Mouse (Mus musculus) Muller cell, postnatal 12 days (primary cell): ENCODE data around the gene Dlx6.

Experiments used
- DNase-seq: peaks from one replicate; pipeline ENCODE4 v3.0.0-alpha.2; 2015; ENCODE audit errors: inconsistent ontology term

Gene Dlx6

DNA sequence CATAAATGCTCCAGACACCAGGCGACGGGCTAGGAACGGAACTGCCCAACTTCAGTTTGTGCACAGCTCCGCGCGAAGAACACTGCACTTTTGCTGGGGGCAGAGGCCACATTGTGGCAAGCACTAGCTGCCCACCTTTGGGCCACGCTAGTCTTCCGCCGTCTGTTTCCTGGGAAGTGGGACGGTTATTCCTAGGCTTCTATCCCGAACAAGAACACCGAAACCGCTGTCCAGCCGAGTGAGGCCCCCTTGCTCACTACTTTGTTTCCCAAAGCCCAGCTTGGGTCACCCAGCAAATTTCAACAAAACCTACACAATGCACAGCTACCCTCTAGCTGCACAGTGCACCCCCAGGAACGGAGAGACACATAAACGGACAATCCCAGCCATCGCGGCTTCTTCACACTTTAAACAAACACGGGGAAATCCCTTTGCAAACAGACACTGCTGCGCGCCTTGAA, 3.2 kb upstream of the Dlx6 start:
- DNase-seq, result no peak

DNA sequence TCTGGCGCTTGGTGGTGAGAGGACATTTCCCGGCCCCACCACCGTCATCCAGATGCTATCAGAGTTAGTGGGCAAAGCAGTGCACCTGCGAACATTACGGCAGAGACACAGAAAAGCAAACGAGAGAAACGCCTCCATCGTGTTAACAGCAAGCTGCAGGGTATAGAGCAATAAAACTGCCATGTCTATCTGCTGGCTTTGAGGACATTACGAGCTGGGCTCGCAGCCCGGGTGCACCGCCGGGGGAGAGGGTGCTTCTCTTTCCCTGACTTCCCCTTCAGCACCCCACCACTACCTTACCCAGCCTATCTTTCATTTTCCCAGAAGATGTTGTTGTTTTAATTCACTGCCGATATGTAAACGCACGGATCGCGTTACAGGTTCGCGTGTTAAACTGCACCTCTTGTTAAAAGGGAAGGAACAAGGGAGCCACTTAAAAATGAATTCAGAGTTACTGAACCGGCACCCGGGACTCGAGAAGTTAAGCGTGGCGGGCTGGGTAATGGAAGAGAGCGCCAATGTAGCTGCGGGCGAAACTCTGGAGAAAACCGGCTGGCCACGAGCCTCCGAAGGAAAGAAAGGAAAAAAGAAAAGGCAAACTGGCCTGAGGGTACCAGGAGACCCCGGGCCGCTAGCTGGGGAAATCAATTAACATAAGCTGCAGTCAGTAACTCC, 2.6 kb upstream of the Dlx6 start:
- DNase-seq, result no peak

DNA sequence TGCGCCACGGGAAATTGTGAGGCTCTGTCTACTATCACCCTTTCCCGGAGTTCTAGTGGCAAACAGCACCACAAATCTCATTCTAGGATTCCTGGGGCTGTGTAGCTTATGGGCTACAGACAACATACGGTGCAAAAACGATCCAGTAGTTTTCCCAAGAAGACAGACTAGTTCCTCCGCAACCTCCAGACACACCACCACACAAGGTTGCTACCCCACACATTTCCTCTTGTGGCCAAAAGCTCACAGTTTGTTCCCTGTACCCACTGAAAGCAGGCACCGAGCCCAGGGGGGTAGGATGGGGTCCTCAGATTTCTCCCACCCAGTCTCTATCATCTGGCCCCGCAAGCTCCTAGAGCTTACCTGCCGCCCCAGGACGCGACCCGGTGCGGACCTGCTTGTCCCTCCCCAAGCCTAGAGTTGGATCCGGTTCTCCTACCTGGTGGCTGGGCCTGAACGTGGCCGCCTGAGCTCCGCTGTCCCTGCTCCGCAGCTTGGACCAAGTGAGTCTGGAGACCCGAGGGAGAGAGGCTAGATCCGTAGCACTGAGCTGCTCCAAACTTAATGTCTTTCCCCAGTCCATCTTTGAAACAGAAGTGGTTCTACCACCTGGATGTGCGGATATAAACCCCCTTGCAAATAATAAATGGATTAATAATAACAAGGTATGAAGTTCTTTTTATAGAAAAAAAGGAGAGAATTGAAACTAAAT, 1.9 kb upstream of the Dlx6 start:
- no peak for DNase-seq

DNA sequence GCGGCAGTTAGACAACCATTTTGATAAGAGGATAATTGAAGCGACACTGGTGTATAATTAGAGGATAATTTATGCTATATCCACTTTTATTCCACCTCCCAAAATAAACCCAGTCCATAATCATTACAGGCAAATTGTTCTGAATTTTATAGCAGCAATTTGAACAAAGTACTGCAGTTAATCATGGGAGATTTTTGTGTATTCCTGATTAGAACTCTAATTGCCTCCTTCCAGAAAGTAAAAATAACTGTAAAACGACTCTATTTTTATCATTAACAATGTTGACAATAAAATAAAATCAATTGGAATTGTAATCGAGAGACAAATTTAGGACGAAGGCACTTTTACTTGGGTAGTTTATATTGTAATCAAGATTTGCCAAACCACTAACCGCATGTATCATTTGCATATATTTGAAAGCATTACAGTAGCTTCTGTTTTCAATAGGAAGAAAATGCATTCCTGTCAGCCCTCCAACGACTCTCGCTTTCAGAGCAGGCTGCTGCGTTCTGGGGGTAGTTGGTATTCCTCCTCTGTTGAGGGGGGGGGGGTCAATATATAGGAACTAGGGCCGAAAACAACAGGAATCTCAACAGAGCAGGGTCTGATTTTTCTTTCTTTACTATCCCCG, 1.2 kb upstream of the Dlx6 start:
- no peak for DNase-seq

DNA sequence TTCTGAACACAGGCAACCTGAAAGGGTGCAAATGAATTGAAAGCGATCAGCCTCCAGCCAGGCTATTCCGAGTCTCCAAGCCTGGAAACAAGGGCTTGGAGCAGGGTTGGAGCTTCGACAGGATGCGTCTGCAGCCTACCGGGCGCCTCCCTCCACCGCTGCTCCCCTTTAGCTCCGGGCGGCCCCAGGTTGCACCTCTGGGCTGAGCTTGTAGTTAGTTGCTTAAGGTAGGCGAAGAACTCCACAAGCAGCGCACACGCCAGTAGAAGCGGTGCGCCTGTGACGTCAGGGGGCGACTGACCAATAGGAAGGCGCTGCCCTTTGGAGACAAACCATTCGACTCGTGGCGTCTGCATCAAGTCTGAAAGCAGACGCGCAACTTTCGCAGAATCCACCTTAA, 523 bp upstream of the Dlx6 start:
- DNase-seq, result no peak

DNA sequence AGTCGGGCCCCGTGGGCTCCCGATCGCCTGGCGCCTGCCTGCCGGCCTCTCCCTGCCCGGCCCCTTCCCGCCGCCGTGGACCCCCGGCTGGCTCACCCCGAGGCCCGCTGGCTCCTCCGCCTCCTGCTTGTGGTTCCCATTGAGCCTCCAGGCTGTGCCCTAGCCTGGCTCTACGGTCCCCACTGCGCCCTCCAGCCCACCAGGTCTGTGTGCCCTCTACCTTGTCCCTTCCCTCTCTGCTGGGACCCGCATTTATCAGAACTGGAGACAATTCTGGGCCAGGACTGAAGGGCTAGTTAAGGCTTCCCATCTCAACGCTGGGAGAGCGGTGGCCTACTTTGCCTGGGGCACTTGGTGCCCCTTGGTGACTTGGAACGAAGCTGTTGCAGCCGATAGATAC, 821 bp downstream of the Dlx6 start:
- no peak for DNase-seq

DNA sequence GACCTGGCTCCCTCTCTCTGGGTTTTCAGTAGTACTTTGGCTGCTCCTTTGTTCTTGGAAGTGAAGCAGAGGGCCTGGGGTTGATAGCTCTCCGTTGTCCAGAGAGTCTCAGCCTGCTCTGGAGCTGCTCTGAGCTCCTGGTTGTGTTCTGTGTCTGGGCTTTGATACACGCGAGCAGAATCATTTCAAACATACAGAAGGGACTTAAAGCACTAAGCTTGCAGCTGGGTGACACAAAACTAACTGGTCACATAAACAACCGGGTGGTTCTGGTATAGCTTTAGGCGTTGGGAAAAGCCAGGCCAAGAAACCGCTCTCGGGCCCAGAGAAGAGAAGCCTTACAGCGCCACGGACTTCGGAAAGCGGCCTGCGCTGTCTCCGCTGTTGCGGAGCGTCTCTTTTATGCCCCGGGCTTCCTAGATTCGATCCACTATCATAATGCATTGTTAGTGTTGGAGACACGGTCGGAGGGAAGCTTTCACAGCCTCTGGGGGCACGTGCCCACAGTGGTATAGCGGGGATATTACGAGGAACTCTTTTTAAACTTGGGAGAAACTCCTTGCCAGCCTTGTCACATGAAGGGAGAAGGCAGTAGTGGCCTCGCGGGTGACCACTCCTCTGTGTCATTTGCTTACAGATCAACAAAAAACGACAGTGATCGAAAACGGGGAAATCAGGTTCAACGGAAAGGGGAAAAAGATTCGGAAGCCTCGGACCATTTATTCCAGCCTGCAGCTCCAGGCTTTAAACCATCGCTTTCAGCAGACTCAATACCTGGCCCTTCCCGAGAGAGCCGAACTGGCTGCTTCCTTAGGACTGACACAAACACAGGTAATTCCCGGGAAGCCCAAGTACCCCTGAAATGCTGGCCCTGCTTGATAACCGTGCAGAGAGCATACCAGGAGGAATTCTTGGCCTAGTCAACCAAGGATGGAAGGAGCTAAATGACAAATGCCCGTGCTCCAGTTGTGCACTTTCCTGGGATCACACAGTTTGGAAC, 1.6 kb downstream of the Dlx6 start:
- DNase-seq, result no peak

DNA sequence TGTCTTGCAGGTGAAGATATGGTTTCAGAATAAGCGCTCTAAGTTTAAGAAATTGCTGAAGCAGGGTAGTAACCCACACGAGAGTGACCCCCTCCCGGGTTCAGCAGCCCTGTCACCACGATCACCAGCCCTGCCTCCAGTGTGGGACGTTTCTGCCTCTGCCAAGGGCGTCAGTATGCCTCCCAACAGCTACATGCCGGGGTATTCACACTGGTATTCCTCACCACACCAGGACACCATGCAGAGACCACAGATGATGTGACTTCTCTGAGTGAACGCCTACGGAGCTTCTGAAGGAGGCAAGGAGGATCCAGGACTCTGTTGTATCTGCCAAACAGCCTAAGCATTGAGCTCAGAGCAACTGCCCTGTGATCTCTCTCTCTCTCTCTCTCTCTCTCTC, 3.9 kb downstream of the Dlx6 start:
- no peak for DNase-seq

DNA sequence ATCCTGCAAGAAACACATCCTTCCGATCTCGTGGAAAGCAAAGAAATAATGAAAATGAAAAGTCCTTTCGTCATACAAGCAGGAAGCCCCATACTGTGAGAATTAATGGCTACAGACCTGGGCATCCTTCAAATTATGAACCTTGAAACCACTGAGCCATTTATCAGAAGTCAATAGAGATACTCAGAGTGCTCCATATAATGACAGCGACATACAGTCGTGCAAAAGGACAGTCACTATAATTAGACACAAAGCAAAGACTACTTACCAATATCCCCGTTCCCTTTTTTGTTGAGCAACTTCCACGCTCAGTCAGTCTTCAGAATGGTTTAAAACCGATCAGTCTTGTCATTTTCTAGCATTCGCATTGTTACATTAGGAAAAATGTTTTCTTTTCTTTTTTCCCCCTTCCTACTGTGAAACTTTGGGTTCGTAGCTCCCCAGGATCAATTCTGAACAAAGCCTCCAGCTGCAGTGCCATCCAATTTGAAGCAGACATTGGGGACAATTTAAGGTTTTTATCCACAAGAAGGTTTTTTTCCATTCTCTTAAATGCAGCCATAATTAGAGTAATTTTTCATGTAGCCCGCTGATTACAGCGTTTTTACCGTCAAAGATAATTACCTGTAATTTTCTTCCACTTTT, 6.0 kb downstream of the Dlx6 start:
- DNase-seq, result no peak

DNA sequence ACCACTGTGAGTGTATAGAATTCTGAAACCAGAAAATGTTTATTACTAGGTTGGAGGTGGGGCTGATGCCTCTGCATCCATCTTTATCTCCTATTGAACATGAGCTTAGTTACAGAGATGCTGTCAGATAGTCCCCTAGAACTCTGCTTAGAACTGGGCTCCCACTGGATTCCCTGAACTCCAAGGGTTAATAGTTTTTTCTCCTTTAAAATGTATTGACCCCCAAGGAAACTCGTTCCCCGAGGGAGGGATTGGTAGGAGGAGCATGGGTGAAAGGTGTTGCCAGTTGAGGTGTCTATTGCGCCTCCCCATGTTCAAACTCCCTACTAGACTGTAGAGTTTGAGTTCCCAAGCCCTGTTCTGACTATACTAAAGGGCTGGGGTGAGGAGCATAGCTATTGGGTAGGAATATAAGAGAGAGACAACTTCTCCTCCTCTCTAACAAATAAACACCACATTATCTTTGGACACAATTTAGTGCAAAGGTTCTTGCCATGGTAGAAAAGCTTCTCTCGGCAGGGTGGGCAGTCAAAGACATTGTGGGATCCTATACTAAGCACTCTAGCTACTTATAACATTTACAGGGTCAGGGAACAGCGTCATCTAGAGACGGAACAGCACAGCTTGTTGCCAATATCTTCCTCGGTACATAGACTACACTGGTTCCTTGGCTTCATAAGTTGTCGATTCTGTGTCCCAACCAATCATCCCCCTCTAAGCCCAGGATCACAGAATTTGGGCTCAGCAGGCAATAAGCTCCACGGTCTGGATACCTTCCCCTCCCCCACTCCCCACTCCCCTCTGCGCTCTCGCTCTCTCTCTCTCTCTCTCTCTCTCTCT, 7.0 kb downstream of the Dlx6 start:
- DNase-seq, result no peak

DNA sequence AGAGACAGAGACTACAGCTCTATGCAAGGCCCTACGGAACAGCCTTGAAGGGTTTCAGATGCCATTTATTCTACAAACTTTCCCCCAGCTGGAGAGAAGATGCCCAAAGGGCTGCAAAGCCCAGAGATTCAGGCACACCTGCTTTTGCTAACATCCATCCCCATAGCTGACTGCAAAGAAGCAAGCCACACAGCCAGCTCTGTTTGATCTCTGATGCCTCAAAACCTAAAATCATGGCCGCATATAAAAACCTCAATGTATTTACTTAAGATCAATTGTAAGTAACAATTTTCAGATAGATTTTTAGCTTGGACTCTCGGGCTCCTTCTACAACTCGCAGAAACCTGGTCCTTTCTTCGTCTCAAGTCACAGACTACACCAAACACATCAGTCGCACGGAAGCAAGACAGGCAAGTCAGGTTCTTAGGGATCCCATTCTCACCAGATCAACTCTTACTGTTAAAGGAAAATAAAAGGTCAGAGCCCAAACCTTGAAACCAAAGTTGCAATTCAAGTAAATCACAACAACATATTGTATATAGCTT, 7.8 kb downstream of the Dlx6 start:
- no peak for DNase-seq

DNA sequence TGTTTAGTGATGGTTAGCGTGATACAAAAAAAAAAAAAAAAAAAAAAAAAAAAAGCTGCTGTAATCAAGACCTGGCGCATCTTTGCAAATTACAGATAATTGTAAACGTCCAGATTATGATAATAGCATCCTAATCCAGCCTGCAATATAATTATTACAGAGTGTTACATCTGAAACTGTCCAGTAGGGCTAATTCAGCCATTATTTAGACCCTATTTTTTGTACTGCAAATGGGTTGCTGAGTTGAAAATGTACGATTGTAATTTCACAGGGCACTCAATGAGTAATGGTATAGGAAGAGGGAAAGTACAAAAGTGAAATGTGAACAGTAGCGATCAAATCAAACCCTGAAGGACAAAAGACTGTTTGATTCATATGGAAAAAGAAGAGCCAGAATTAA, 8.6 kb downstream of the Dlx6 start:
- no peak for DNase-seq

DNA sequence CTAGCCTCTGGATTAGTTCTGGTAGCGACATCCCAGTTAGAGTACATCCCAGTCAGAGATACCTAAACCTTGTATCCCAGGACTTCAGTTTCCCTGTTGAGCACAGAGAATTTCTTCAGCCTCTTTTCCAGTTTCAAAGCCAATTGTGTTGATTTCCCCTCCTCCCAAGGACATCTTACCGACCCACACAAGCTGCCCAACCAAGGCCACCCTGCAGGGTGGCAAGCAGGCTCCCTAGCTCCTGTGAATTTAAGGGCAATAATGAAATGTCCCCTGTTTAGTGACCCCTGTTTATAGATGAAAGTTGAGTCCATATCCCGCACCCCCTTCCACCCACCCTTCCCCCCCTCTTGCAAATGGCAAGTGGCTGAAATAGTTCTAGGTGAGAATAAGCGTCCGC, 9.7 kb downstream of the Dlx6 start:
- DNase-seq, result no peak

DNA sequence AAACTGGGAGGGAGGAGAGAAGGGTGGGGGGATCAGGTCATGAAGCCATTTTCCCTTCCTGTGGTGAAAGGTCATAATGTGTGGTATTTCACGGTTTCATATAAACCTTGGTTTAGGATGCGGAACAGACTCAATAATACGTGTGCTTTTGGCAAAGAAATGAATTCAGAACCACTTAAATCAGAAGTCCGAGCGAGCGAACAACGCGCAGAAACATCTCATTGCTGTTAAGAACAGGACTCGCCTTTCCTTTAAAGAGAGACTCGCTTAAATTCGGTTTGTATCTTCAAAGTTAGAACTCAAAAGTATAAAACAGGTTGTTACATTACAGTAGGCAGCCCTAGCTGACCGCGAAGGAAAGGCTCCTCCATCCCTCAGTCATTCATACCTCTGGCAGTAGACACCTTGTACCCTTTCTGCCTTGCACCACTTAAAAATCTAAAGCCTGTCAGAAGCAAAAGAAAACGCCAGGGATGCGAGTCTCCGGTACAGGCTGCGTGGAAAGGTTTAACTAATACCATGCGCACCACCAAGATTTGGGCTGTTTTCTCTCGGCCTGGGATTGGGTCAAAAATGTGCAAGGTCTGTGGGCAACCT, 10.4 kb downstream of the Dlx6 start:
- no peak for DNase-seq

DNA sequence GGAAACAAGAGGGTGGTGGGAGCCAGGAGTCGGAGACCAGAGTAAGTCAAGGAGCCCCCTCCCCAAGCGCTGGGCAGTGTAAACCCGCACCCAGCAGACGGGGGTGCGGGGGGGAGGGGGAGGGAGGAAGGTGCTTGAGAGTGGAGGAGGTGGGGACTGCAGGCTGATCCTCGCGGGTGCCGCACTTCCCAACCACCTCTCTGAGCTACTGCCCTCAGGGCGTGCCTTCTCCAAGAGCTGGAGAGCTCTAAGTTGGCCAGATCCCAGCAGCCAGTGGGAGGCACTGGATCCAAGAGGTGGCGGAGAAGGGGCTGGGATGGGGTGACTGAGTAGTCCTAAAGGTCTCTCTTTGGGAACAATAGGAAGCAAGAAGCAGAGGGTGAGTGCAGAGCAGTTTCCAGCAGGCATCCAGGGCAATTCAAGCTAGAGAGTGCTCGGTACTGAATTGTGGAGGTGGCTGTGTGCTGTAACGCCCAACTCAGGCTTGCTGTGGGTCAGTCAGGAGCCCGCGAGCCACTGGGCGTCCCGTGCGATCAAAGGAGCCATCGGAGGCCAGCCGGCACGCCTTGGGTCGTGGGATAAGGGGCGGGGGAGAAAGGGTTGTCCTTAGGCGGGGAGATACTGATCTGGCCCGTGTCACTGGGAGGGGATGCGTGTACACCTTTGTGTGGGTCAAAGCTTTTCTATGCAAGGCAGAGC, 11.1 kb downstream of the Dlx6 start:
- DNase-seq, result no peak

DNA sequence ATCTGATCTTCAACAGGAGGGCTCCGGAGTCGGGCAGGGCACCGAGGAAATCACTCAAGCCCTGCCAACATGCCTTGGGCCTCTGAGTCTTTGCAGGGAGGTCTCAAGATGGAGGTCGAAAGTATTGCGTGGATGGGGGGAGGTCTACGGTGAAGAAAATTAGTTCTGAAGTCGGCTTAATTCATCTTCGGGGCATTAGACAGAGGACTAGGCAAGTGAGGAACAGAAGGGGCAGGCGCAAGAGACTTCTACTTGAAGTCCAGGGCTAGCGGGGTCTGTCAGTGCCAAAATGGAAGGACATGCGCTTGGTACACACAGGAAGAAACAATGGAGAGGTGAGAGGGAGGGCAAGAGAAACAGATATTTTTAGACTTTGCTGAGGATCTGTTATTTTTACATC, 12.0 kb downstream of the Dlx6 start:
- no peak for DNase-seq

DNA sequence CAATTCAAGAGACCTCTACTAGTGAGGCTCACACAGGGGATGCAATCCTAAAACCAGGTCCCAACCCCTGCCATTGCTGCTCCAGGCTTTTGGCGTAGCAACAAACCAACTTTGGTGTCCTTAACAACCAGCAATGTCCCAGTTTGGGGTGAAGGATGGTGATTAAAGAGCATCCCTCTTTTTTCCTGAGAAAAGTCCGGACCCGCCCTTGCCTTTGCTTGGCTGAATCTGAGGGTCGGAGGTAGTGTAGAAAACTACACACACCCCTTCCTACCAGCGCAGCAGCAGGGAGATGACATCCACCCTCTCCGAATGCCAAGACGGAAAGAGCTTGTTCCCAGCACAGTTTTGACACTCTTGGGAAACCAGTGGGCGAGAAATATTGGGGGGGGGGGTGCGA, 12.5 kb downstream of the Dlx6 start:
- DNase-seq, result no peak

DNA sequence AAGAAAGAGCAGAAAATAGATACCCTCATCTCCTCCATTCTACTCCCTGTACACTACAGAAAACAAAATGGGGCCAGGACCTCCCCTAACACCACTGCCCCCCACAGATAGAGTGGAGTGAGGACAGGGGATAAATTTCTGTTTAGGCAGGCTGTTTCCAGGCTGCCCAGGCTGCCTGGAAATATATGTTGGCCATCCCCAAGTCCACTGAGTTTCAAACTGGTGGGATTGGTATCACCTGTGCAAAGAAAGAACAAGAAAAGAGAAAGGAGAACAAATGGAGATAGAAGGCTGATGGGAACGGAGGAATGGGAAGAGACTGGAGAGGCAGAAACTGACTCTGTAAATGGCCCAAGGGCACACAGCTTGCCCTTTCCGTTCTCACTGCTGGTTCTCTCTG, 13.1 kb downstream of the Dlx6 start:
- no peak for DNase-seq

DNA sequence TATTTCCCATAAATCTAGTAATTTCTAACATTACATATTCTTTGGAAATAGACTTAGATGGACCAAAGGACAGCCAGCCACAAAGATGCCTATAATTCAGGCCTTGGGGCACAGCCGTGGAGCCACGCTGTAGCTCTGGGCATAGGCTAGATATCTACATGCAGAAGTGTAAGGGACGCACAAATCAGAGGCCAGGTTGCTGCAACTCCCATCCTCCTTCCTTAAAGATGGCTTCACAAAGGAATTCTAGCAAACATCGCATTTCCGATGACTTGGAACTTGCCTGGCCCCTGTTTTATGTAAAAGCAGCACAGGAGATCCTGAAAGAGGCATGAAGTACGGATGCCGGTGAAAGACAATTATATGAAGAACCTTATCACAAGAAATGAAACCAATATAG, 13.6 kb downstream of the Dlx6 start:
- DNase-seq, result no peak
